Mouse (Mus musculus) small intestine, adult 2 months (tissue): ENCODE results near the gene Dmrtc2. TPM values are rescaled to one million over a fixed set of nuclear protein-coding genes. Genes with fewer than 3 reads are reported as not detected.

Experiments used
- H3K27ac ChIP-seq: fragments of 200-500 bp; 2 replicates; pipeline ENCODE4 v1.5.1; 2012; ENCODE audit warnings: low read depth, low read length, control low read depth, inconsistent platforms; ENCODE audit not compliant: insufficient read depth
- H3K27me3 ChIP-seq: fragments of 200-500 bp; 2 replicates; pipeline ENCODE4 v1.6.1; 2012; ENCODE audit warnings: mild to moderate bottlenecking, moderate library complexity, low read length, inconsistent platforms; ENCODE audit not compliant: control insufficient read depth, insufficient read depth
- H3K36me3 ChIP-seq: fragments of 200-500 bp; 2 replicates; pipeline ENCODE4 v1.6.1; 2012; ENCODE audit warnings: mild to moderate bottlenecking, low read length, control low read depth, inconsistent platforms; ENCODE audit not compliant: control insufficient read depth, insufficient read depth
- H3K4me1 ChIP-seq: fragments of 200-500 bp; 2 replicates; pipeline ENCODE4 v1.6.1; 2012; ENCODE audit warnings: low read length, inconsistent platforms, mixed read lengths; ENCODE audit not compliant: control insufficient read depth, insufficient read depth, insufficient read length
- H3K4me3 ChIP-seq: fragments of 200-500 bp; 2 replicates; pipeline ENCODE4 v1.5.1; 2012; ENCODE audit warnings: low read depth, mild to moderate bottlenecking, control low read depth, inconsistent platforms, low read length, moderate library complexity
- CTCF ChIP-seq: fragments of 200-500 bp; IDR thresholded peaks from 2 replicates; pipeline ENCODE4 v1.5.1; 2012; ENCODE audit warnings: low read depth, mild to moderate bottlenecking, control low read depth, inconsistent platforms, low read length, moderate library complexity, mixed read lengths; ENCODE audit not compliant: insufficient replicate concordance, insufficient read length; ENCODE audit errors: extremely low read depth
- POLR2A ChIP-seq: fragments of 200-500 bp; IDR thresholded peaks from 2 replicates; pipeline ENCODE4 v1.6.1; 2012; ENCODE audit warnings: low read depth, mild to moderate bottlenecking, control low read depth, inconsistent platforms, low read length, moderate library complexity
- WGBS: fragments of 180-500 bp; shearing (Covaris S2); methylation state at CpG from one replicate; pipeline ENCODE4 v1.1.7; 2018; 5-methylcytosine and 5-hydroxymethylcytosine counted together
- polyA plus RNA-seq: library from polyadenylated mRNA; depleted of rRNA; stranded (reverse); fragments of >200 nt; gene quantifications from 2 replicates; pipeline ENCODE4 v1.2.3, GENCODE M21; 2012

Dmrtc2 gene
- polyA plus RNA-seq, 1 experiment = not detected

DNA sequence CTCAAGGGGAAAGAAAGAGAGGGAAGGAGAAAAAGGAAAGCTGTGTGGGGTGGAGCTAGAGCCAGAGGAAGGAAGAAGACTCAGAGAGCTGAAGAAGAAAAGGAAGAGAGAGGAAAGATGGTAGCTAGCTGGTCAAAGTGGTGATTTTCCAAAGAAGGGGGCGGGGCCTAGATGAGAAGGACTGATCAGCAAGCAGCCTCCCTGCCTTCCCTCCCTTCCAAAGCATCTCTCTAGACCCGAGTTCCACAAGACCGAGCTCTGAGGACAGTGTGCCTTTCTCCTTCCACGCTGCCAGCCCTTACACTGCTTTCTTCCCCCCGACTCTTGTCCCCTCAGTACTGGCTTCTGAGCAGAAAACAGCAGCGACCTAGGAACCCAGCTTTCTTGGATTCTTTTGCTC, 5.7 kb upstream of the Dmrtc2 start:
- TF ChIP-seq CTCF = no peak
- no peak for TF ChIP-seq POLR2A
- Histone ChIP-seq H3K36me3 (no peaks in the 10 kb centered on the region), H3K27ac (no peak overlapping the region), H3K27me3 (no peaks in the 10 kb centered on the region), H3K4me3 (no peak overlapping the region), H3K4me1 (no peaks in the 10 kb centered on the region)
- WGBS = 32% methylated on average over 6 of the region's 6 CpGs

- H3K4me3 ChIP-seq = no peak overlapping the region
- TF ChIP-seq CTCF (no peak), POLR2A (no peak)
- H3K4me1 ChIP-seq = no peaks in the 10 kb centered on the region
- H3K27me3 ChIP-seq = peaks cover 4% of the 10 kb centered on the region
- WGBS = 66% methylated on average over 17 of the region's 17 CpGs
- no peaks in the 10 kb centered on the region for H3K36me3 ChIP-seq
- H3K27ac ChIP-seq = no peak overlapping the region
Observed at GRCm38 (mm10) chr7:24869080-24869479, 777 bp upstream of the Dmrtc2 start.

DNA sequence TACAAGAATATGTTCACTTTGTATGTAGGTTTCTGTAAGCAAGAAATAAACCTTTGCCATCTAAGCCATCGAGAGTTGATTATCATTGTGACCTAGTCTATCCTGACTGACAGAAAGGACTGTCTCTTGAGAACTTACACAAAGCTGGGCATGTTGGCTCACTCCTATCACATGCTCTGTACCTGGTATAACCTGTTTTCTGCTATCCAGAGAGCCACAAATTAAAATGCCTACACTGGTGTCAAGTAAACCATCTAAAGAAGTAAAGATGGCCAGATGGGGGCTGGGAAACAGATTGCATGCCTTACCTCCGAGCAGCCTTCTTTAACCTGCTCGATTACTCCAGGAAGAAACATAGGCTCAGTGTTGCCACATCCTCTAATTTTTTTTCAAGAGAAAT, 7.7 kb downstream of the Dmrtc2 start:
- 42% methylated on average over 3 of the region's 3 CpGs for WGBS
- Histone ChIP-seq H3K36me3 (no peaks in the 10 kb centered on the region), H3K4me1 (no peaks in the 10 kb centered on the region), H3K4me3 (no peak overlapping the region), H3K27me3 (no peaks in the 10 kb centered on the region), H3K27ac (no peak overlapping the region)
- TF ChIP-seq POLR2A (no peak), CTCF (no peak)

DNA sequence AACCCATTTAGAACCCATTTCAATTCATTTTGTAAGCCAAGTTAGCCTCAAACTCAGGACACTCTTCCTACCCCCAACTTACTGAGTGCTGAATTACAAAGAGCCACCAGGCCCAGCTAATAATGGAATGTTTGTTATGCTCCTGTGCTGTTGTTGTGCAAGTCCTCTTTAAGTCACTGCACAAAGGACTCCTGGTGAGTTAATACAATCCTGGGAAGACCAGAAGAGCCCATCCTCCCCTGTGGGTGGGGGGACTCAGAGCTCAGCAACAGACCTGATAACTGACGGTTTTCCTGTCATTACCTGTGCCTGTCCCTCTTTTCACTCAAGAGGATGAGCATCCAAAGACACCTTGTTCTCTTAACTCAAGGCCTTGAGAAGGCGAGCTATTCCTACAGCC, 9.8 kb downstream of the Dmrtc2 start:
- Histone ChIP-seq H3K4me1 (no peaks in the 10 kb centered on the region), H3K27ac (no peak overlapping the region), H3K36me3 (no peaks in the 10 kb centered on the region), H3K27me3 (no peaks in the 10 kb centered on the region), H3K4me3 (no peak overlapping the region)
- TF ChIP-seq CTCF (no peak), POLR2A (no peak)
- 62% methylated on average over 2 of the region's 2 CpGs for WGBS

DNA sequence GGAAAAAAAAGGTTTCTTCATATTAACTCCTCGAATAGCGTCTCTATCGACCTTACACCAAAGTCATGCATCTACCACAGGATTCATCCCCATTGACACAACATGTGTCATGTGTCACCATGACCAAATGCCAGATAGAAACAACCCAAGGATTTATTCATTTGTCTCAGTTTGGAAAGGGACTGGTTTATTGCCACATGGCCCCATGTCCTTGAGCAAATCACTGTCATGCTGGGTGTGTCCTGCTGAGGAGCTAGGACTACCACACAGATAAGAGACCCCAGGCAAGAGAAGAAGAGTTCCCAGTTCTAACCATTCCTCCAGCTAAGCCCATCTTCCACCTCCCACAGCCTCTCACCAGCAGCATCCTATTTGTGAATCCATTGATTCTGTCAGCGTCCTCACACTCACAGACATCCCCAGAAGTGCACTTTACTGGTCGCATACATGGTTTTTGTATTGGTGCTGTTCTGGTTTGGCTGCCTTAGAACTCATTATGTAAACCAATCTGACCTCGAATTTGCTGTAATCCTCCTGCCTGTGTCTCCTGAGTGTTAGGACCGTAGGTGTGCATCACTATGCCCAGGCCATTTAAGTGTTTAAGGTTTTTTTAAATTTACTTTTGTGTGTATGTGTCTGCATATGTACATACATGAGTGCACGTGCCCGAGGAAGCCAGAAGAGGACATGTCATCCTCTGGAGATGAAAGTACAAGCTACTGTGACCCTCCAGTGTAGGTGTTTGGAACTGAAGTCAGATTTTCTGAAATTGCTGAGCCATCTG, 12.8 kb downstream of the Dmrtc2 start:
- Histone ChIP-seq H3K4me1 (peaks cover 2% of the 10 kb centered on the region; the same call in 1 of the 2 replicates), H3K27me3 (no peaks in the 10 kb centered on the region), H3K36me3 (peaks cover 20% of the 10 kb centered on the region), H3K4me3 (no peak overlapping the region), H3K27ac (no peak overlapping the region)
- TF ChIP-seq CTCF (no peak), POLR2A (no peak)
- WGBS = 89% methylated on average over 9 of the region's 9 CpGs

DNA sequence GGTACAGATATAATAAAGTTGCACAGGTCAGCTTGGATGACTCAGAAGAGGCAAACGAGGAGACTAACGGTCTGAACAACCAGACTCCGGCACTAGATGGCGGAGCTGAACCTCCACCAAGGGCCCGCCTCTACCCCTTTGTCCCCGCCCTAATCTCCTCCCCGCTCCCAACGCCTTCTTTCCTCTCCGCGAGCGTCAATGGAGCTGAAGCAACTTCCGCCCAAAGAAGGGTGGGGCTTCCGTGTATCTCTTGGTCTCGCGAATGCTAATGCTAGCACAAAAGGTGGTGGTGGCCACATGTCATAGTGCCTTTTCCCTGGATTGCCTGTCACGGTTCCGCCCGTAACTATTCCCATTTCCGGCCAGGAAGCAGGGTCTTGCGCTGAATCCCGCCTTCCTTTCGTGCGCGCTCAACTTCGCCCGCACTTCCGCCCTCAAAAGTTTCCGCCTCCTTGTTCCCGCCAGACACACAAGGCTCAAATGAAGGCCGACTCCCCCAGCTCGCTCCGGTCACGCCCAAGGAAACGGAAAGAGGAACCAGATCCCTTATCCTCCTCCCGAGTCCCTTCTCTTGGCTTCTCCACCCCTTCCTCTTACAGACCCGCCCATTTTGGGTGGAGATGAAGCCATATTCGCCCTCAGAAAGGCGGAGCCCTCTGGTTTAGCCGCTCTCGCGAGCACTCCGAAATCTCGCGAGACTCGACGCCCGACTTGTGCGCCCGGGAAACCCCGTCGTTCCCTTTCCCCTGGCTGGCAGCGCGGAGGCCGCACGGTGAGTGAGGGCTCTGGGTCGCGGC, 14.2 kb downstream of the Dmrtc2 start, which contains the start of gene Rps19:
Gene Rps19 (plus strand): TSS at position 476 of the 797 bp plus-strand sequence.
- Histone ChIP-seq H3K27ac (peak within 1 kb of the TSS; percentile 93), H3K4me3 (peak within 1 kb of the TSS; percentile 83), H3K36me3 (peaks cover 33% of the 10 kb centered on the region), H3K4me1 (peaks cover 2% of the 10 kb centered on the region; the same call in 1 of the 2 replicates), H3K27me3 (no peaks in the 10 kb centered on the region)
- TF ChIP-seq POLR2A = peak; percentile 91
- TF ChIP-seq CTCF = peak; percentile 72
- under 1% methylated on average over 57 of the region's 57 CpGs for WGBS
